Mouse (Mus musculus) small intestine, adult 2 months (tissue): ENCODE measurements around the gene Chst8.

Source experiments
- CTCF ChIP-seq: fragments of 200-500 bp; IDR thresholded peaks from 2 replicates; pipeline ENCODE4 v1.5.1; 2012; ENCODE audit warnings: low read depth, mild to moderate bottlenecking, control low read depth, inconsistent platforms, low read length, moderate library complexity, mixed read lengths; ENCODE audit not compliant: insufficient replicate concordance, insufficient read length; ENCODE audit errors: extremely low read depth
- POLR2A ChIP-seq: fragments of 200-500 bp; IDR thresholded peaks from 2 replicates; pipeline ENCODE4 v1.6.1; 2012; ENCODE audit warnings: low read depth, mild to moderate bottlenecking, control low read depth, inconsistent platforms, low read length, moderate library complexity

DNA sequence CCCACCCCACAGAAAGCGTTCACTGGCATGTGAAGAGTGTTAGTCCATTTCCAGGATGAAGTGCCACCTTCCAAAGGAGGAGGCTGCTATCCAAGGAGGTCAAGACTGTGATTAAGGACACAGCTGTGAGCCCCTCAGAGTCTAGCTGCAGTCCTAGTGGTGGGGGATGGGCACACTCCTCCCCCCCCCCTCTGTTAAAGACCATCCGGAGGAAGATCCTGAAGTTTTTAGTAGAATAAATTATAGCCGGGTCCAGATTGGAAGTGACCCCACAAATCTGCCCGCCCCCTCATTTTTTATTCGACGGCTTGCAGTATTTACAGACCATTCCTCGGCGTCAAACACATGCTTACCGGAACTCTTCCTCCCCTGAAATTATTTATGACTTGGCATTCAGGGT is 114.3 kb downstream of the Chst8 start:
- TF ChIP-seq POLR2A (no peak), CTCF (no peak)
